Mouse (Mus musculus): ENCODE data around the gene Lpin2.

The Lpin2 gene

DNA sequence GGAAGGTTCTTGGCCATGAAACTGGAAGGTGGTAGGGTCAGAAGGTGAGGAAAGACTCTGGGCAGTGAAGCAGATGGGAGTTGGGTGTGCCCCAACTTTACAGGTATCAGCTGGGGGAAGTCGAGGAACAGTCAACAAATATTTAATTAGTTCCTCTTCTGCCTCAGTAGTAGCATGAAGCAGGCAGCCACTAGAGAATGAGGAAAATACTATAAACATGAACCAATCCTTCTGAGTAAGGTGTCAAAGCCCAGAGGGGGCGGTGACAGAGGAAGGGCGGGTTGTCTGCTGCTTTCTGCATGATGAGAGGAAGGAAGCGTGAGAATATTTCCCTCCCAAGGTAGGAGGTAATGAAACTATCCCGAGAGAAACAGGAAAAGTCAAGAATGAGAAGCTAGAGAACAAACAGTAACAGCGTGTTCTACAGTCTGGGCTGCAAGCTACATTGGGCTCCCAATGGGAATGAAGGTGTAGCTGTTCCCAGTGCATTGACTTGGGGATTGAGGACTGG is at the start of gene Lpin2:
Lpin2 (plus strand) TSS at position 350 of the 511 bp plus-strand sequence.
- DNase-seq = no peak

DNA sequence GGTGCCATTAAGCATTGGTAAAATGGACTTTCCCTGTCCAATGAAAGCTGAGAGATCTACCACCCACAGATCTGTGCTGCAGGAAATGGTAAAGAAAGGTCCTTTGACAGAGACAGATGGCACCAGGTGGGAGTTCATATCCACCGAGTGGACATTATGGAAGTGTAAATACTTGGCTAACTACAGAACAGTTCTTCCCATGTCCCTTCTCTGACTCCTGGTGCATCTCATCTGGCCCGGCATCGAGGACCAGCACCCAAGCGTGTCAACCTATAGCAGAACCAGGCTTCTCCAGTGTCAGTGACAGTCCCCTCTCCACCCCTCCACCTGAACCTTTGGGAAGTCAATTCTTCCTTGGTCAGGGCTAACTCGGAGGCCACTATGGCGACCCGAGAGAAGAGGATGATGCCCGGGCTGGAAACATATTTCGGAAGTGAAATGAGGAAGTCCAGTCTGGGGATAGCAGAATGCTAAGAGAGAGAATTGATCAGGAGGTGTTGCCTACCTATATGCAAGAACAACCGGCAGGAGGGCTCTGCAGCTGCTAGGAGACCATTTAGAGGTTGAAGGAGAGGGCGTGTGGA is 49.4 kb upstream of the Lpin2 start:
- DNase-seq = no peak

DNA sequence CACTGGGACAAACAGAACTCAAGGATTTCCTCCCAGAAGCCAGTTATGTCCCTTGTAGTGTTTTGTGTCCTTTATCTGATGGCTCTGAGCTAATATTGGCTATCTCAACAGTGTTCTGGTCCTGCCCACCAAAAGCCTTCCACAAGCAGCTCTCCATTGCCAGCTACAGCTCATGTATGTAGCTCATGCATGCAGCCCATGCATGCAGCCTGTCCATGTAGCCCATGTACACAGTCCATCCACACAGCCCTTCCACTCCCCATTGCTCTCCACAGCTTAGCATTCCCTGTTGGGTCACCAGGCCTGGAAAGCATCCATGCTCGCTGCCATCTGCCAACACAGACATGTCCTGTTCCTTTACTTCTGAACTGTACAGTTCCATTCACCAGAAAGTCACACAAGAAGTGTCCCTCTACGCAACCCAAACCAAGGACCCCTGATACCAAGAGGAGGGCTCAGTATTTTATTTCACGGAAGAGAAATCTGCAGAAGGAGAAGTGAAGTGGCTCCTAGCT is 47.9 kb upstream of the Lpin2 start:
- DNase-seq = peak; percentile 50 to 65

DNA sequence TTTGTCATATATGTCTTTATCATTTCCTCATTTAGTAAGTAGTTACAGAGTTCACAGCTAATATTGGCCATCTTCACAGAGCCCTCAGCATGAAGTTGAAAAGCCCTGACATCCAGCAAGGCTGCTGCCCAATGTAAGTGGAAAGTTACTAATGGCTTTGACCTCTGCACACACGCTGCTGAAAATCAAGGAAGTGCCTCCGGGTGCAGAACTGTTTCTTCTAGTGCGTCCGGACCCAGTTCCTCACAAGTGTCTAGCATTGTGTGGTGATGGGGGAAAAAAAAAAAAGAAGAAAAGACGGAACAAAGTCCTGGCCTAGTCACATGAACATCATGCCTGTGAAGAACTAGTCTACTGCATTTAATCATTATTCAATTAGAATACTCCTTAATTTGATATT is 47.3 kb upstream of the Lpin2 start:
- no peak for DNase-seq

DNA sequence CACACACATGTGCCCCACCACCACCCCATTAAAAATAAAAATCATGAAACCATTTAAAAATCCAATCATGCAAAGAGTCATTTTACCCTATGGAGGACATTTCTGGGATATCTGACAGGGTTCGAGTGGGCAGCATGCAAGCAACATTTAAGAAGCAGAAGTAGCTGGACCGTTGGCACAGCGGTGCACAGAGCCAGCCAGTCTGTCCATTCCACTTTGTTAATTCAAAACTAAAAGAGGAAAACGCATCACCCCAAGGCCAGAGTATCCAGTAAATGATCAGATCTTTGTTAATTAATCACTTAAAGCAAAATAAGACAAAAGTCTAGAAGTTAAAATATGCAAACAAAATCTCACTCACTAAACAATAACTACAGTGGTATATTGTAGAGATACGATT is 46.5 kb upstream of the Lpin2 start:
- no peak for DNase-seq

DNA sequence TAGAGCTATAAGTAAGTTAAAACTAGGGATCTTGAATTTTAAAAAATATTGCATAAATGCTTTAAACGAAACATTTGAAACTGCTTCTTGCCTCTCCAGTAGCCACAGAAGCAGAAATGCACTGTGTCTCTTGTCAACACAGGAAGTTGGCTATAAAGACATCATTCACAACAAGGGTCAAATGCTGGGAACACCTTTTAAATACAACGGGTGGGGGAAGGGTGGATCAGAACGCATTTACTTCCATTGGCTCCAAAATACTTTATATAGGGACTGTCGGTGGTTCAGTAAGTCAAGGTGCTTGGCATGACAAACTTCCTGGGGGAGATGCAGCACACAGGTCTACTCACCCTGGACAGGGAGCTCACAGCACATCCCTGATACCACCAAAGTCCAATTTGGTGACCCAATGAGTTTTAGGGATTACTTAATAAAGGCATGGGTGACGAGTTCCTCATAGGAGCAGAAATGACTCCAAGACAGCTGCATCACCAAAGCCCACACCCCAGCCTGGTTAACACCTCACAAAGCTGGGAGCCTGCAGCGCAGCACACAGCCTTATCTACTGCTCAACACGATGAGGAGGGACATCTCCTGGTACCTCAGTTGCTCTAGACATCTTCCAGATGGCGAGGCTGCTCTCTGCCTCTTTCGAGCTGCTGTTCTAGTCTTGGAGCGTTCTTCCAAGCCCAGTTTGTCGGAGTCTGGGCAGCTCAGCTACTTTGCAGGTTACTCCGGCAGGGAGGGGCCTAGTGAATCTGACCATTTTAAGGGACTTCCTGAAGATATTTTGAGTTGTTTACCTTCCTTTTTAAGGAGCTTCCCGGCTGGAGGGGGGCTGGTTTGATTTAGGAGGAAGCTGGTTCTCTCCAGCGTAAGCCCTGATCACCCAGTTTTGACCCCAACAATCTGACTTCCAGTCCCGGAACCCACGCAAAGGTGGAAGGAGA is 45.7 kb upstream of the Lpin2 start:
- DNase-seq = no peak

DNA sequence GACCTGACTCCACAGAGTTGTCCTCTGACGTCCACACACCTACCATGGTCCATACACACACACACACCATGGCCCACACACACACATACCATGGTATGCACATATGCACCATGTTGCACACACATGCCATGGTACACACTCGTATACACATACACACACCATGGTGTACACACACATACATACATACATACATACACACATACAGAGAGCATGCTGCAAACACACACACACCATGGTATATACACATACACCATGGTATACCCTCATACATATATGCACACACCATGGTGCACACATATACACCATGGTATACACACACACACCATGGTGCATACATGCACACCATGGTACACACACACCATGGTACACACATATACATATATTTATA is 45.0 kb upstream of the Lpin2 start:
- DNase-seq = no peak

DNA sequence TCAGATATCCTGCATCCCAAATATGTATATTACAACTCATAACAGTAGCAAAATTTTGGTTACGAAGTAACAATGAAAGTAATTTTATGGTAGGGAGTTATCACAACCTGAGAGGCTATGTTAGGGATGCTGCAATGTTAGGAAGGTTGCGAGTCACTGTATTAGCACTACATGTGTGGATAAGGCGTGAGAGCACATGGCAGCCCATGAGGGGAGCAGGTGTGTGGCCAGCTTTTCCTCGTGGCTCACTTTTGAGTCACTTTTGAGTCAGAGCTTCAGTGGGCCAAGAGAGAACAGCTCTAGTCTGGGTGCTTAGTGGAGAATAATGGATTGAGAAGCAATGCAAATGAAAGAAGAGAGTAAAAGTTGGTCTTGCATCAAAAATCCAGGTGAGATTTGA is 40.3 kb upstream of the Lpin2 start:
- DNase-seq = no peak

DNA sequence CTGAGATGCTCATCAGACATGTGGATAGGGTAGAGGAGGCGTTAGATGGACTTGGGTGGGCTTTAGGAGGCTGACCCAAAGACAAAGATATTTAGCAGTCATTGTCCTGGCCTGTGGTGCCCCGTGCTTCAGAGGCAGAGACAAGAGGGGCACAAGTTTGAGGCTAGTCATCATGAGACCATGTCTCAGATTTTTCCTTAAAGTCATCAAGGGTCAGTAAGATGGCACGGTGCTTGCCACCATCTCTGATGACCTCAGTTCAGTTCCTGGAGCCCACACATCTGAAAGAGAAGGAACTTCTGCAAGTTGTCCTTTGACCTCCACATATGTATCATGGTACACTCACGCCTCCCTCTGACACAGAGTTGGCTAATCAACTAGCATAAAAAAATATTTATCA is 39.2 kb upstream of the Lpin2 start:
- no peak for DNase-seq

DNA sequence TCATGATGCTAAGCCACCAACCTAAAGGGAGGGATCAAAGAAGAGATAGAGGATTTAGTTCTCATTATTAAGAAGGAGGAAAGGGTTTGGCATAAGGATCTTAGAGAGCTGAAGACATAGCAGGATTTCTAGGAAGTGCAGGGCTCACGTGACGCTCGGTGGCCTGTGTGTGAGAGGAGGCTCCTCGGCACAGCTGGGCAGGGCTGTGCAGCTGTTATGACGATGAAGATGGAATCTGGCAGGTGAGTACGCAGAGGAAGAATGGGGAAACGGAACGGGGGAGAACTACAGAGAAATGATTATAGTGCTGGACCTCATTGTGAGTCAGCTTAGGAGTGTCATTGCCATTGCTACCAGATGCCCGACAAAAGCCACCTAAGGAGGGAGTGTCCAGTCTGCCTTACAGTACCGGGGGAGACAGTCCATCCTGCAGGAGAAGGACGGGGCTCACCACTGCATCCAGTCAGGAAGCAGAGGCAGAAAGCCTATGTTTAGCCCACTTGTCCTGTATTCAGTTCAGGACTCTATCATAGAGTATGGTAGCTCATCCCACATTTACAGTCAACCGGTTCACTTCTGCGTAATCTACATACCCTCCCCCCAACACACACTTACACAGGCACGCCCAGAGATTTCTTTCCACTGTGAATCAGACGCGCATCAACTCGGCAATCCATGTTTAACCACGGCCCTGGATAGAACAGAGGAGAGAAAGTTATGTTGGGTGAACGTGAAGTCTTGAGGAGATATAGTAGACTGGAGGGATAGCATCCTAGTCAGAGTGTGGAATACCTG is 37.8 kb upstream of the Lpin2 start:
- DNase-seq = no peak

DNA sequence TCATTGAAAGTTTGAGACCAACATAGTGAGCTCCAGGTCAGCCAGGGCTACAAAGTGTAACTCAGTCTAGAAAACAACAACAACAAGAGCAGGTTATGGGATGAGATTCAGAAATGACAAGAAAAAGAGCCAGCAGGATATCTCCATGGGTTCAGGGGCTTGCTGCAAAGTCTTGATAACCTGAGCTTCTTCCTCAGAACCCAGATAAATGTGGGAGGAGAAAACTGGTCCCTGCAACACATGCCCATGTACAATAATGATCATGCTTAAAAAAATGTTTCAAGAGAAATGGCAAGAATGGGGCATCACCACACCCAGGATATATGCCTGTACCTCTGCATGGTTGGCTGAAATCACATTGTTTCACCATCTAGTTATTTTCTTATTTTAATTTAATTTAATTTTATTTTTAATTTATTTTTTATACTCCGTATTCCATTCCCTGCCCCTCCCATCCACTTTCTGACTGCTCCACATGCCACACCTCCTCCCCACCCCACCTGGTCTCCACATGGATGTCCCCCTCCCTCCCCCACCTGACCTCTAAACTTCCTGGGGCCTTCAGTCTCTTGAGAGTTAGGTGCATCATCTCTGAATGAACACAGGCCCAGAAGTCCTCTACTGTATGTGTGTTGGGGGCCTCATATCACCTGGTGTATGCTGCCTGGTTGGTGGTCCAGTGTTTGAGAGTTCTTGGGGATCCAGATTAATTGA is 37.0 kb upstream of the Lpin2 start:
- DNase-seq = no peak

DNA sequence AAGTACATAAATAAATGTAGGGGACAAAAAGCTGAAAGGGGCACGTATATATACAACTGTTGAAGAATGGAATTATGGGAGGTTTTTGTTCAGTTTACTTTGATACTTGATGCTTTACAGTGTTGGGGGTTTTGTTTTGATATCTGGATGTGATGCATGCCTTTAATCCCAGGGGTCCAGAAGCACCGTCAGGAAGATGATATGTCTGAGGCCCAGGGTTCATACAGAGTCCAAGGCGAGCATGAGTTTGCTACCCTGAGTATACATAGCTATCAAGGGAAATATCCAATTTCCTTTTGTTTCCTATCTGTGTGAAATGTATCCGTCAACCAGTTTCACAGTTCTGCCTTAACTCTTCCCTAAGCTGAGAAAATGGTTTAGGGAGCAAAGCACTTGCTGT is 29.0 kb upstream of the Lpin2 start:
- DNase-seq = no peak

DNA sequence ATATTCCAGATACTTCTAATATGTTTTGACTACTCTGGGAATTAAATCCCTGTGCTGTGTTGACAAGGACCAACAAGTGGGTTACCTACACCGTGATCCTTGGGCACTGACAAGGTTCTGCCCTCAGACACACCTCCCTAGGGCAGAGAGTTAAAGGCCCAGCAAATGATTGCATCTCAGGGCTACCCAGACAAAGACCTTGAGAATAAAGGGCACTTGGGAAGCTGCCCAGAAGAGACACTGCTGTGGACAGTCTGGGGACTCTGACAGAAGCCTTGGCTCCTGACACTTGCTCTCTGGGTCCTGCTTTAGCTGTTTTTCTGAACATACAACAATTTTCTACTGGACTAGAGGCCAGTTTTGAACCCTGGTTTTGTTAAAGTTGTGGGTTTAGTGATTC is 27.1 kb upstream of the Lpin2 start:
- peak; percentile 13 to 21 for DNase-seq

DNA sequence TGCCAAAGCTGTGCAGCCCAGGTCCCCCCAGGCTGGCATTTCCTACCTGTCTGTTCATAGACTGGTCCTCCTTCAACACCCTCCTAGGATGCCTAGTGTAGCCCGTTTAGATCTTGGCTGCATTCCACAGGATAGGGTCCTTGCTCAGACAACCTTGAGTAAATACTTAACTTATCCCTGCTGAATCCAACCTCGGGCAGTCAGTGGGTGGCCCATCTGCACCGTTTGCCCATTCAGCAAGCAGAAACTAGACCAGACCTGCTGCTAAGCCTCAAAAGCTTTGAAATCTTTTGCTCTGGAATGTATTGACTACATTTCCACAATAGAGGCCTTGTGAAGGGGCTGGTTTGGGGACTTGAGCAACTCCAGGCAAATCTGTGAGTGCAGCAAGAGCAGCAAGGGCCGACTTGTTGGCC is 23.2 kb upstream of the Lpin2 start:
- peak in 1 of 2 experiments; percentile 6 for DNase-seq

DNA sequence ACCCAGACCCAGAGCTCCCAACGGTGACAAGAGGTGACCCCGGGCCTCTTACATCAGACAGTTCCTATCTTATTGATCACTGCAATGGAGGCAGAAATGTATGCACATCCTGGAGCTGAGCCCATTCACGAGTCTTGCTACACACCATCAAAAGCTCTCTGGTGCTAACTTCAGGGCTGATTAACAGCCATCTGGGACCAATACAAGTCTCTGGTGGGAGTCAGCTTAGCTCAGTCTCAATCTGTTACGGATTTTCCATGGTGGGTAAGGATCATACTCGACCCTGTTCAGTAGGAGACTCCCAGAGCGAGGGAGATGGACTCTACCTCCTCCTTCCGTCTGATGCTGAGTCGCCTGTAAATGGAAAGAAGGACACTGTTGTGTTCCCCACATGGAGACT is 22.6 kb upstream of the Lpin2 start:
- DNase-seq = no peak

DNA sequence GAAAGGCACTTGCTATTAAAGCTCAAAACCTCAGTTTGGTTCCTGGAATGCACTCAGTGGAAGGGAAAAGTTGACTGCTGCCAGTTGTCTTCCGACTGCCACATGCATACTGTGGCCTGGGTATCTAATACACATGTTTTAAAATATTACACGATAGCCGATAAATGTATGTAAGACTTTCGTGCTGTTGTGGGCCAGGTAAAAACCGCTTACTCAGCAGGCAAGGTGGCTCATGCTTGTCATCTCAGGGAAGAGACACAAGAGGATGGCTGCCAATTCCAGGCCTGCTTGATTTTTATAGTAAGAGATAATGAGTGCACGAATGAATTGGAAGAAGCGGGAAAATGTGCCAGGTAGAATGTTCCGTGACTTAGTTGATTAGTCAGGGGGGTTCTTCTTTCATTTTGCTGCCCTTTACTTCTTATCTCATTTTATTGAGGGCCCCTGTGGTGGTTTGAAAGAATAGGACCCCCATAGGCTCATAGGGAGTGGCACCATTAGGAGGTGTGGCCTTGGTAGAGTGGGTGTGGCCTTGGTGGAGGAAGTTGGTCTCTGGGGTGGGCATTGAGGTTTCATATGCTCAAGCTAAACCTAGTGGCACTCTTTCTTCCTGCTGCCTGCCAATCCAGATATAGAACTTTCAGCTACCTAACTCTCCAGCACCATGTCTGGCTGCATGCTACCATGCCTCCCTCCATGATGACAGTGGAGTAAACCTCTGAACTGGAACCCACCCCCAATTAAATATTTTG is 21.9 kb upstream of the Lpin2 start:
- no peak for DNase-seq

DNA sequence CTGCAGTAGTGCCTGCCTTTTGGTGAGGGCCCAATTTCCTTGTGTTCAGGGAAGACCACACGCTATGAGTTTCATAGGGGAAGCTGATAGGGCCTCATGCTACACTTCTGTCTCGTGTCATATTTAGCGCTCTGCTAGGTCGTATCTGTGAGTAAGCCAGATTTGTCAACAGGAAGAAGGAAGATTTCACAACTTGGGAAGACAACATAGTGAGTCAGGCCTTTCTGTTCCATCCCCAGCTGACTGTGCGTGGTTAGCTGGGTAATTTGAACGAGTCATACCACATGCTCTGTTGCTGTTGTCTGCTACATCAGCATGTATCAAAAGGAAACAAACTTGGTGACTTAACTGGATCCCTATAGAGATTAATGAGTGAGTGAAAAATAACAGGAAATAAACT is 17.4 kb upstream of the Lpin2 start:
- DNase-seq = no peak

DNA sequence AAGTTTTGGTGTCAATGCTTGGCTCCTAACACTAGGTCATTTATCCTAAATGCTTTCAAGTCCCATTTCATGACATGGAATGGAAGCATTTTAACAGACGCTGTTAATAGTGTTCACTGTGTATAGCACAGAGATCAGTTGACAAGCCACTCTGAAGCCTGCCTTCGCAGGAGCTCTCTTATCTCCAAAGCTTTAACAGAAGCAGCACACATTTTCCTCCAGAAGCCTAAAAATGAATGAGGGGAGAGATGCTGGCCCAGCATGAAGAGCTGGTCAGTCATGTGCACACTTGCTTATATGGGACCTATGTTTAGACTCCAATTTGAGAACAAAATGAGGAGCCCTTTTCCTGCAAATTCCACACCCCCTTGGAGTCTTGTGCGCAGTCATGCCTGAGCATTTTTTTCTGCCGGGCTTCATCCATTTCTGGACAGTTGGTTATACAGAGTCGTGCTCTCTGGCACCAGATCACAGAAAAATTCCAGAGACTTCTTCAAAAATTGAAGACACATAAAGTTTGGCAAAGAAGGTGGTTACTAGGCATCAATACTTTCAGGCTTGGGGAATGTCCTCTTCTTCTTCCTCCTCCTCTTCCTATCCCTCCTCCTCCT is 14.1 kb upstream of the Lpin2 start:
- no peak for DNase-seq

DNA sequence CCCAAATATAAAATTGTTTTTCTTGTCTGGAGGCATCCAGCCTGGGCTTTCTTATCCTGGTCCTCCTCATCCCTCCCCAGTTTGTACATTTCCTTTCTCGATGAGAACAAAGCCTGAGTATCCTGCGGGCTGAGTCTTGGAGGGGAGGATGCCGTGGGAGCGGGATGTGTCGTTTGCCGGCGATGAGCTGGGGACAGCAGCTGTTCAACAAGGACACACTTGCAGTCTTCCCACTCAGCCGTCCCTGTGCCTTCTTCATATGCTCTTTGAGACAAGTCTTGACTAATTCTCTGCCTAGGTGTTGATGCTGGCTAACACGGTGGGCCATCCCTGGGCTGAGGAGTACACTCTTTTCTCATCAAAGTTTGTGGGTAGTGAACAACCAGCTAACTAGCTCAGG is 13.5 kb upstream of the Lpin2 start:
- no peak for DNase-seq

DNA sequence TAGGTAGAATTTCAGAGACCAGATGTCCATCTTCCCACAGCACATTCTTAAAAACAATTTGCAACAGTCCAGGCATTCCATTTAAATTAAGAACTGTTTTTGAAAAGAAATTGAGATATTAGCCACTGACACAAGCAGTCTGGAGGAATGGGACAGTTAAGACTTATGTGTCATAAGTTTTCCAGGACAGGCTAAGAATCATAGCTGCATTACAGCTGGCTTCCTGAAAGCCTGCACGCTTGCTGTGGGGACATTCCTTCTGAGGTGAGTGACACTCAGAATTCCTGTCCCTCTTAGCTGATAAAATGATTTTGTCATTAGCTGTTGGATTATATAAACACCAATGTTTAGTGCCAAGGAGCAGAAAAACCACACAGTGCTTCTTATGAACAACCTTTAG is 12.7 kb upstream of the Lpin2 start:
- no peak for DNase-seq

DNA sequence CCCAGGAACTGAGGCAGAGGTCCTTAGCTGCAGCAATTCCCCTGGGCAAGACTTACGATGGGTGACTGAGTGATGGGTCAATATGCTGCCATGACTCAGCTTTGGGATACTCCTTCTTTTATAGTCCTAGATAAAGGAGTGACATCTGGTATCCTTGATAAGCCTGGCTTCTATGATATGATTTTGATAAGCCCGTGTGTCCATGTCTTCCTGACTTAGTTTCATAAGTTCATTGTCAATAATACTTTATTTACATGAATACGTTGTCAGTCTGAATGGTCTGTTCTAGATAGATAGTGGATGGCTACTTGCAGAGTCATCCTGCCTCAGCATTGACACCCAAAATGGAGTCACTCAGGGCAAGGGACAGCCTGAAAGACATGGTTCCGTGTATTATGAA is 11.2 kb upstream of the Lpin2 start:
- DNase-seq = no peak

All from cerebellum, postnatal 10 days (tissue).